Comparison of ENCODE assay signal across 9 mouse cellular contexts in genomic region chr12:99973659-99974058, GRCm38 (mm10). TPM values are rescaled to one million over a fixed set of nuclear protein-coding genes. Genes with fewer than 3 reads are reported as not detected.
DNase-seq lines count a peak whose midpoint lies in the region; ATAC-seq and TF ChIP-seq lines count a peak whose summit lies in the region.
"Had no signal": no experiment of that assay in that cellular context is flagged by ENCODE, and none has a peak within 500 bp of the region (broad histone marks: within the 10 kb centered on the region; RNA-seq: fewer than 3 reads in every experiment).

No protein-coding gene starts in this region.

- TF ChIP-seq EP300 in ES-Bruce4 (IDR thresholded peaks at IDR 0.05; ENCODE audit: insufficient read depth, low read depth, low read length) = no peak

- no peak for ATAC-seq in lung, embryonic 14.5 days (ENCODE audit: insufficient read depth)

- H3K4me1 ChIP-seq in lung, embryonic 14.5 days (ENCODE audit: insufficient read depth) = no peaks in the 10 kb centered on the region
- no peaks in the 10 kb centered on the region for H3K4me1 ChIP-seq in ES-Bruce4 (ENCODE audit: control insufficient read depth, insufficient read depth, low read length)

- no peak for TF ChIP-seq POLR2A in ES-Bruce4 (IDR thresholded peaks at IDR 0.05; ENCODE audit: insufficient read depth, low read length)

- peak; percentile 38 for TF ChIP-seq CTCF in lung, embryonic 14.5 days (IDR thresholded peaks at IDR 0.05; ENCODE audit: low read depth)
- peak; percentile 58 for TF ChIP-seq CTCF in ES-Bruce4 (IDR thresholded peaks at IDR 0.05; ENCODE audit: low read depth, low read length)

- H3K4me3 ChIP-seq in lung, embryonic 14.5 days (ENCODE audit: low read depth, low read length) = no peak overlapping the region
- no peak overlapping the region for H3K4me3 ChIP-seq in ES-Bruce4 (ENCODE audit: low read depth, low read length)

- peaks cover 7% of the 10 kb centered on the region for H3K27me3 ChIP-seq in lung, embryonic 14.5 days (ENCODE audit: insufficient read depth, low read length)
- no peaks in the 10 kb centered on the region for H3K27me3 ChIP-seq in ES-Bruce4 (ENCODE audit: control insufficient read depth, insufficient read depth, low read length, poor library complexity, severe bottlenecking)

- no peak overlapping the region for H3K9ac ChIP-seq in lung, embryonic 14.5 days
- H3K9ac ChIP-seq in ES-Bruce4 (ENCODE audit: low read depth, poor library complexity, severe bottlenecking) = no peak overlapping the region

- DNase-seq in lung, embryonic 14.5 days = peak; percentile 36
- DNase-seq in lung, postnatal 4 days = no peak
- DNase-seq in adipocyte (ENCODE audit: low spot score) = peak; percentile 6
- DNase-seq in naive thymus-derived CD4-positive, alpha-beta T cell, adult 2 months (ENCODE audit: low read depth) = peak; percentile 33
- DNase-seq in gastrocnemius, postnatal 25 days = no peak
- no peak for DNase-seq in cerebellum, postnatal 25 days
- DNase-seq: right cerebral cortex, adult 18-20 months; thymus, adult 2 months had no signal

- no peak overlapping the region for H3K4me2 ChIP-seq in lung, embryonic 14.5 days

- H3K9me3 ChIP-seq in lung, embryonic 14.5 days (ENCODE audit: low read depth, low read length) = no peaks in the 10 kb centered on the region
- H3K9me3 ChIP-seq in ES-Bruce4 (replicated peaks; ENCODE audit: control insufficient read depth, insufficient read depth, low read length, poor library complexity, severe bottlenecking) = peaks cover 10% of the 10 kb centered on the region

- H3K36me3 ChIP-seq in lung, embryonic 14.5 days (ENCODE audit: insufficient read depth) = no peaks in the 10 kb centered on the region
- H3K36me3 ChIP-seq in ES-Bruce4 (ENCODE audit: control insufficient read depth, insufficient read depth, low read length, poor library complexity, severe bottlenecking) = no peaks in the 10 kb centered on the region

- no peak overlapping the region for H3K27ac ChIP-seq in lung, embryonic 14.5 days (ENCODE audit: low read depth)
- no peak overlapping the region for H3K27ac ChIP-seq in ES-Bruce4 (ENCODE audit: insufficient read depth, low read length)

- 76% methylated on average over 1 of the region's 1 CpGs for WGBS in lung, embryonic 14.5 days

RNA-seq across cellular contexts. Expression of gene Kcnk13, which starts 9.4 kb away (rescaled TPM):
- polyA plus RNA-seq in lung, embryonic 14.5 days (2014; fragmentation: Nextera tagmentation; extraction: Ambion mirVana) = 2.7 and 3.6 TPM in 2 replicates
- not detected in 2 replicates for polyA plus RNA-seq in ES-Bruce4 (2011; ENCODE audit: insufficient read depth, insufficient read length, low read depth, missing spikeins)
- total RNA-seq in gastrocnemius, postnatal 25 days (2021) = under 1 TPM; 0.10 to 0.38 TPM

Comparison
In these comparisons a context has a peak if more than half of its experiments do, and no peak if none do; other contexts are left out.
1. DNase-seq: peak in lung, embryonic 14.5 days (single experiment), adipocyte (single experiment) and naive thymus-derived CD4-positive, alpha-beta T cell, adult 2 months (single experiment); none in lung, postnatal 4 days (0 of 2), gastrocnemius, postnatal 25 days (single experiment) and cerebellum, postnatal 25 days (0 of 2).